Mouse (Mus musculus): ENCODE measurements around the gene Ubp1.

The Ubp1 gene

GRCm38 (mm10) chr9:114014034-114014433 lies 83.3 kb downstream of the Ubp1 start:
- no peak for DNase-seq (ENCODE audit: low spot score in 2 of 2)

- no peak for DNase-seq (ENCODE audit: low spot score in 2 of 2)
These were observed 85.0 kb downstream of the Ubp1 start for GRCm38 (mm10) chr9:114015724-114016123.

DNA sequence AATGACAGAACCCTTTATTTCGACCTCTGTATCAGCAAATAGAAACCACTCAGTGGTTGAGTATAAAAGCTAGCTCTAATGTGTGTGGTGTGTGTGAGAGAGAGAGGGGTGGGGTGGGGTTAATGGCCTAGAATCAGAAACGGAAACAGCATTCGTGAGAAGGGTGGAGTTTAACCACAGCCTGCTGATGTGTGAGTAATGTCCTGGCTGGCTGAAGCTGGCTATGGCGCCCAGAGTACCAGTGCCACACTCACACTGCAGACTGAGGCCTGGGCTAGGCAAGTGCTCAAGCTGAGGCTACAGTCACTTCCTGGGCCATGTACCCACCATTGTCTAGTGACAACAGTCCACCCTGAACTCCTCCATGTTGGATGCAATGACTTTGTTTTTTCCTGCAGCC lies 85.7 kb downstream of the Ubp1 start:
- no peak for DNase-seq (ENCODE audit: low spot score in 2 of 2)

- no peak for DNase-seq (ENCODE audit: low spot score in 2 of 2)
These were observed 88.5 kb downstream of the Ubp1 start for GRCm38 (mm10) chr9:114019012-114019762.

- no peak for DNase-seq (ENCODE audit: low spot score in 2 of 2)
These were observed 91.4 kb downstream of the Ubp1 start for GRCm38 (mm10) chr9:114022141-114022540.

DNA sequence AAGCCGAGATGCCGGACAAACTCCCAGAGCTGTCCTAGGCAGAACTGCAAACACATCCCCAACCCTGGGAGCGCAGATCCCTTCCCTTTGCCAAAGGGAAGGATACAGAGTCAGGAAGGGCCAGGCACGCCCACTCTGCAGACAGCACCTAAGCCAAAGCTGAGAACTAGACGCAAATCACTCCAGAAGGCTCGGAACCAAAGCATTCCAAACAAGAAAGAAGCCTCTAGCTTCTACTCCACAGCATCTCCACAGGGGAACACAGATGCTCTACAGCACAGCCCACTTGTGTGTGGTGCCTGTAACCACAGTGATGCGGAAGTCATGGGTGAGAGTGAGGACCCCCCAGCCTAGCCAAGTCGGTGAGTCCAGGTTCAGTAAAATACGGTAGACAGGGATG lies 94.4 kb downstream of the Ubp1 start:
- DNase-seq (ENCODE audit: low spot score in 2 of 2) = no peak

- DNase-seq (ENCODE audit: low spot score in 2 of 2) = no peak
These were observed 95.1 kb downstream of the Ubp1 start for GRCm38 (mm10) chr9:114025846-114026245.

DNA sequence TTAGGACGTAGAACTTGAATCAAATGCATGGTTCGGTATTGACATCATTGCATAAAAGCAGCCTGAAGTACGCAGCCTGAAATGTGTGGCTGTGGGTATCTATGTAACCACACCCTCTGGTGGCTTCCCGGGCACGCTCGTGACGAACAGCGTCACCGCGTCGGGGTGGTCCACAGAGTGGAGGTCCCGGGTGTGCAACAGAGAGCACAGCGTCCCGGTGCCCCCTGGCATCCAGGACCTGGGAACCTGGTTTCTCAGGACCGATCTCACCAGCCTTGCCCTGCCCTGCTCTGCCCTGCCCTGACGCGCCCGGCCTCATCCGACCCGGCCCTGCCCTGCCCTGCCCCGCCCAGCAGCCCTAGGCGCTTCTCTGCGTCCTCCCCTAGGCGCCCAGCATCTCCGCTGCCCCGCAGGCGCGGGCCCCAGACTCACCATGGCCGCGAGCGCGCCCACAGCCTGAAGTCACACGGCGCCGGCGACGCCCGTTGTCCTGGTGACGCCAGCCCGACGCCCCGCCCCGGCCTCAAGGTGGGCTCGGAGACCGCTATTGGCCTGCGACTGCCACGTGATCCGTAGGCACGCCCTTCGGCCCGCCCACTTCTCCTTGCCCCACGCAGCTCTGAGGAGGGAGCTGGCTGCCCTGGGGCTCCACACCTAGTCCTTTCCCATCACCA lies 95.7 kb downstream of the Ubp1 start:
- peak in 1 of 2 experiments; percentile 27 for DNase-seq (ENCODE audit: low spot score in 2 of 2)
